ENCODE assay signal across 21 mouse cellular contexts in genomic region chr13:10687379-10687778, GRCm38 (mm10).
DNase-seq lines count a peak whose midpoint lies in the region; ATAC-seq and TF ChIP-seq lines count a peak whose summit lies in the region.
"Had no signal": no experiment of that assay in that cellular context is flagged by ENCODE, and none has a peak within 500 bp of the region (broad histone marks: within the 10 kb centered on the region; RNA-seq: fewer than 3 reads in every experiment).

No protein-coding gene starts in this region.

- TF ChIP-seq POLR2A in thymus, adult 2 months (IDR thresholded peaks at IDR 0.05; ENCODE audit: control insufficient read depth, extremely low read depth, insufficient read depth, low read length, poor library complexity) = no peak

- no peaks in the 10 kb centered on the region for H3K4me1 ChIP-seq in limb, embryonic 12.5 days (replicated peaks)
- 0 out of 2 replicates have a peak, but pooled peaks cover 4% of the 10 kb centered on the region for H3K4me1 ChIP-seq in limb, embryonic 10.5 days
- no peaks in the 10 kb centered on the region for H3K4me1 ChIP-seq in thymus, adult 2 months (replicated peaks; ENCODE audit: control insufficient read depth, insufficient read depth, low read length)
- H3K4me1 ChIP-seq: heart, embryonic 13.5 days; stomach, embryonic 15.5 days had no signal

- H3K9me3 ChIP-seq in limb, embryonic 12.5 days = no peaks in the 10 kb centered on the region
- H3K9me3 ChIP-seq in limb, embryonic 10.5 days (replicated peaks) = no peaks in the 10 kb centered on the region
- H3K9me3 ChIP-seq: heart, embryonic 13.5 days; stomach, embryonic 15.5 days had no signal

- peak; percentile 20; the same call in 1 of the 2 replicates for ATAC-seq in limb, embryonic 12.5 days (ENCODE audit: insufficient number of reproducible peaks, insufficient read depth, low FRiP score, low TSS enrichment, low read depth)
- ATAC-seq: intestine, postnatal 0 days had no signal

- no peak overlapping the region for H3K4me2 ChIP-seq in limb, embryonic 12.5 days
- H3K4me2 ChIP-seq: heart, embryonic 13.5 days; midbrain, embryonic 11.5 days; stomach, embryonic 15.5 days had no signal

- H3K9ac ChIP-seq in limb, embryonic 12.5 days (replicated peaks) = no peak overlapping the region
- H3K9ac ChIP-seq: heart, embryonic 13.5 days; stomach, embryonic 15.5 days had no signal

- no peaks in the 10 kb centered on the region for H3K36me3 ChIP-seq in limb, embryonic 12.5 days
- no peaks in the 10 kb centered on the region for H3K36me3 ChIP-seq in limb, embryonic 10.5 days
- H3K36me3 ChIP-seq in thymus, adult 2 months (ENCODE audit: control insufficient read depth, insufficient read depth, low read length) = no peaks in the 10 kb centered on the region
- H3K36me3 ChIP-seq: heart, embryonic 13.5 days; stomach, embryonic 15.5 days had no signal

- H3K27me3 ChIP-seq in limb, embryonic 12.5 days = no peaks in the 10 kb centered on the region
- no peaks in the 10 kb centered on the region for H3K27me3 ChIP-seq in limb, embryonic 10.5 days (ENCODE audit: low read depth, poor library complexity, severe bottlenecking)
- H3K27me3 ChIP-seq in thymus, adult 2 months (ENCODE audit: control insufficient read depth, insufficient read depth, low read length) = no peaks in the 10 kb centered on the region
- H3K27me3 ChIP-seq: CH12.LX; heart, embryonic 13.5 days; stomach, embryonic 15.5 days had no signal

- no peak overlapping the region for H3K4me3 ChIP-seq in limb, embryonic 12.5 days (replicated peaks)
- no peak overlapping the region for H3K4me3 ChIP-seq in limb, embryonic 10.5 days
- H3K4me3 ChIP-seq in thymus, adult 2 months (ENCODE audit: control insufficient read depth, insufficient read depth, low read length) = no peak overlapping the region
- H3K4me3 ChIP-seq: heart, embryonic 13.5 days; myocyte; stomach, embryonic 15.5 days had no signal

- DNase-seq in cerebellum, postnatal 25 days = peak; percentile 7 to 21
- no peak for DNase-seq in cerebellum, adult 8-10 months
- DNase-seq in limb, embryonic 10.5 days (ENCODE audit: low spot score) = no peak
- DNase-seq in thymus, adult 2 months = peak; percentile 1
- DNase-seq in thymus, postnatal 0 days (ENCODE audit: low spot score) = no peak
- peak; percentile 63 for DNase-seq in retina, postnatal 1 day
- DNase-seq in spleen, postnatal 14 days (ENCODE audit: low spot score in 2 of 2) = no peak
- DNase-seq: gastrocnemius, postnatal 10 days; heart, adult 18-20 months; liver; right cerebral cortex, postnatal 25 days; thymus, postnatal 14 days had no signal

- 76% methylated on average over 5 of the region's 5 CpGs for WGBS in limb, embryonic 12.5 days
- 69% methylated on average over 5 of the region's 5 CpGs for WGBS in limb, embryonic 10.5 days
- 71% methylated on average over 5 of the region's 5 CpGs for WGBS in thymus, adult 2 months

- no peak for TF ChIP-seq CTCF in thymus, adult 2 months (IDR thresholded peaks at IDR 0.05; ENCODE audit: borderline replicate concordance, control insufficient read depth, extremely low read depth, insufficient read depth, low read length, poor library complexity)

- no peak overlapping the region for H3K27ac ChIP-seq in limb, embryonic 12.5 days
- H3K27ac ChIP-seq in limb, embryonic 10.5 days = no peak overlapping the region
- H3K27ac ChIP-seq in thymus, adult 2 months (ENCODE audit: control insufficient read depth, insufficient read depth, low read length) = no peak overlapping the region
- H3K27ac ChIP-seq: heart, embryonic 13.5 days; hindbrain, postnatal 0 days; kidney, postnatal 0 days; stomach, embryonic 15.5 days had no signal

Comparison
In these comparisons a context has a peak if more than half of its experiments do, and no peak if none do; other contexts are left out.
1. DNase-seq: peak in cerebellum, postnatal 25 days (2 of 2), thymus, adult 2 months (single experiment) and retina, postnatal 1 day (single experiment); none in cerebellum, adult 8-10 months (single experiment), limb, embryonic 10.5 days (single experiment), thymus, postnatal 0 days (single experiment) and spleen, postnatal 14 days (0 of 2).